Mouse (Mus musculus): Measurements from ENCODE around the gene Rpl39l. TPM values are rescaled to one million over a fixed set of nuclear protein-coding genes. Genes with fewer than 3 reads are reported as not detected.
"Not testable (repeated sequence)": the region's sequence is repeated elsewhere in the genome, so short reads cannot be mapped to it uniquely, and the experiment has no call there.

The Rpl39l gene
- polyA plus RNA-seq, 1 experiment, result 12.9 TPM

- no peak overlapping the region for H3K4me3 ChIP-seq (ENCODE audit: low read depth, low read length)
- H3K27ac ChIP-seq (ENCODE audit: insufficient read depth, low read length), result no peak overlapping the region
- no peaks in the 10 kb centered on the region for H3K36me3 ChIP-seq (ENCODE audit: control insufficient read depth, insufficient read depth, low read length, poor library complexity, severe bottlenecking)
- no peak for TF ChIP-seq POLR2A (IDR thresholded peaks at IDR 0.05; ENCODE audit: insufficient read depth, low read length)
- TF ChIP-seq CTCF (IDR thresholded peaks at IDR 0.05; ENCODE audit: low read depth, low read length), result no peak
- TF ChIP-seq EP300 (IDR thresholded peaks at IDR 0.05; ENCODE audit: insufficient read depth, low read depth, low read length), result no peak
- no peaks in the 10 kb centered on the region for H3K4me1 ChIP-seq (ENCODE audit: control insufficient read depth, insufficient read depth, low read length)
- H3K27me3 ChIP-seq (ENCODE audit: control insufficient read depth, insufficient read depth, low read length, poor library complexity, severe bottlenecking), result no peaks in the 10 kb centered on the region
- H3K9ac ChIP-seq (ENCODE audit: low read depth, poor library complexity, severe bottlenecking), result no peak overlapping the region
- H3K9me3 ChIP-seq (replicated peaks; ENCODE audit: control insufficient read depth, insufficient read depth, low read length, poor library complexity, severe bottlenecking), result peaks cover 12% of the 10 kb centered on the region; the same call in 1 of the 2 replicates
Observed at GRCm38 (mm10) chr16:10169123-10169905, 712 bp upstream of the Rpl39l start.

- TF ChIP-seq POLR2A (IDR thresholded peaks at IDR 0.05; ENCODE audit: insufficient read depth, low read length) (no peak), CTCF (IDR thresholded peaks at IDR 0.05; ENCODE audit: low read depth, low read length) (no peak), EP300 (IDR thresholded peaks at IDR 0.05; ENCODE audit: insufficient read depth, low read depth, low read length) (no peak)
- Histone ChIP-seq H3K27ac (ENCODE audit: insufficient read depth, low read length) (no peak overlapping the region), H3K4me1 (ENCODE audit: control insufficient read depth, insufficient read depth, low read length) (no peaks in the 10 kb centered on the region), H3K27me3 (ENCODE audit: control insufficient read depth, insufficient read depth, low read length, poor library complexity, severe bottlenecking) (no peaks in the 10 kb centered on the region), H3K9me3 (replicated peaks; ENCODE audit: control insufficient read depth, insufficient read depth, low read length, poor library complexity, severe bottlenecking) (peaks cover 12% of the 10 kb centered on the region; the same call in 1 of the 2 replicates), H3K9ac (ENCODE audit: low read depth, poor library complexity, severe bottlenecking) (no peak overlapping the region), H3K4me3 (ENCODE audit: low read depth, low read length) (no peak overlapping the region), H3K36me3 (ENCODE audit: control insufficient read depth, insufficient read depth, low read length, poor library complexity, severe bottlenecking) (no peaks in the 10 kb centered on the region)
Observed at GRCm38 (mm10) chr16:10171276-10171675, 1.2 kb downstream of the Rpl39l start.

GRCm38 (mm10) chr16:10172179-10172820, 2.3 kb downstream of the Rpl39l start:
- no peaks in the 10 kb centered on the region for H3K36me3 ChIP-seq (ENCODE audit: control insufficient read depth, insufficient read depth, low read length, poor library complexity, severe bottlenecking)
- TF ChIP-seq CTCF (IDR thresholded peaks at IDR 0.05; ENCODE audit: low read depth, low read length) (no peak), POLR2A (IDR thresholded peaks at IDR 0.05; ENCODE audit: insufficient read depth, low read length) (no peak), EP300 (IDR thresholded peaks at IDR 0.05; ENCODE audit: insufficient read depth, low read depth, low read length) (no peak)
- H3K4me3 ChIP-seq (ENCODE audit: low read depth, low read length), result no peak overlapping the region
- H3K4me1 ChIP-seq (ENCODE audit: control insufficient read depth, insufficient read depth, low read length), result no peaks in the 10 kb centered on the region
- H3K27me3 ChIP-seq (ENCODE audit: control insufficient read depth, insufficient read depth, low read length, poor library complexity, severe bottlenecking), result no peaks in the 10 kb centered on the region
- H3K27ac ChIP-seq (ENCODE audit: insufficient read depth, low read length), result no peak overlapping the region
- peaks cover 12% of the 10 kb centered on the region; the same call in 1 of the 2 replicates for H3K9me3 ChIP-seq (replicated peaks; ENCODE audit: control insufficient read depth, insufficient read depth, low read length, poor library complexity, severe bottlenecking)
- no peak overlapping the region for H3K9ac ChIP-seq (ENCODE audit: low read depth, poor library complexity, severe bottlenecking)

- H3K9ac ChIP-seq (ENCODE audit: low read depth, poor library complexity, severe bottlenecking); H3K4me3 ChIP-seq (ENCODE audit: low read depth, low read length); H3K27ac ChIP-seq (ENCODE audit: insufficient read depth, low read length); H3K27me3 ChIP-seq (ENCODE audit: control insufficient read depth, insufficient read depth, low read length, poor library complexity, severe bottlenecking); H3K36me3 ChIP-seq (ENCODE audit: control insufficient read depth, insufficient read depth, low read length, poor library complexity, severe bottlenecking); H3K4me1 ChIP-seq (ENCODE audit: control insufficient read depth, insufficient read depth, low read length): not testable (repeated sequence)
- peaks cover 59% of the 10 kb centered on the region for H3K9me3 ChIP-seq (replicated peaks; ENCODE audit: control insufficient read depth, insufficient read depth, low read length, poor library complexity, severe bottlenecking)
Observed at GRCm38 (mm10) chr16:10187461-10187860, 17.4 kb downstream of the Rpl39l start.

GRCm38 (mm10) chr16:10192679-10193506, 22.9 kb downstream of the Rpl39l start, which contains the start of gene Atf7ip2:
Gene Atf7ip2, plus strand, starts transcription at chr16:10192712.
- Histone ChIP-seq H3K4me3 (ENCODE audit: low read depth, low read length) (peak within 1 kb of the TSS; percentile 70), H3K4me1 (ENCODE audit: control insufficient read depth, insufficient read depth, low read length) (no peaks in the 10 kb centered on the region), H3K27me3 (ENCODE audit: control insufficient read depth, insufficient read depth, low read length, poor library complexity, severe bottlenecking) (no peaks in the 10 kb centered on the region), H3K27ac (ENCODE audit: insufficient read depth, low read length) (no peak within 1 kb of the TSS), H3K36me3 (ENCODE audit: control insufficient read depth, insufficient read depth, low read length, poor library complexity, severe bottlenecking) (no peaks in the 10 kb centered on the region), H3K9me3 (replicated peaks; ENCODE audit: control insufficient read depth, insufficient read depth, low read length, poor library complexity, severe bottlenecking) (peaks cover 14% of the 10 kb centered on the region), H3K9ac (ENCODE audit: low read depth, poor library complexity, severe bottlenecking) (peak within 1 kb of the TSS; percentile 80)
- no peak for TF ChIP-seq CTCF (IDR thresholded peaks at IDR 0.05; ENCODE audit: low read depth, low read length)
- no peak for TF ChIP-seq POLR2A (IDR thresholded peaks at IDR 0.05; ENCODE audit: insufficient read depth, low read length)
- TF ChIP-seq EP300 (IDR thresholded peaks at IDR 0.05; ENCODE audit: insufficient read depth, low read depth, low read length), result no peak
